Comparison of ENCODE assay signal across 21 mouse cellular contexts in genomic region chr14:34761082-34761959, GRCm38 (mm10). TPM values are rescaled to one million over a fixed set of nuclear protein-coding genes. Genes with fewer than 3 reads are reported as not detected.
DNase-seq lines count a peak whose midpoint lies in the region; ATAC-seq lines count a peak whose summit lies in the region.
"Had no signal": no experiment of that assay in that cellular context is flagged by ENCODE, and none has a peak within 500 bp of the region (broad histone marks: within the 10 kb centered on the region; RNA-seq: fewer than 3 reads in every experiment).

No protein-coding gene starts in this region.

- 89% methylated on average over 9 of the region's 9 CpGs for WGBS in kidney, embryonic 14.5 days

- H3K27me3 ChIP-seq in kidney, embryonic 14.5 days (ENCODE audit: control insufficient read depth, insufficient read depth, low read length) = no peaks in the 10 kb centered on the region
- H3K27me3 ChIP-seq: limb, embryonic 15.5 days had no signal

- ATAC-seq in kidney, embryonic 14.5 days (ENCODE audit: low FRiP score, low TSS enrichment) = no peak
- ATAC-seq in granulocyte monocyte progenitor cell, adult 5-6 weeks (replicated peaks; ENCODE audit: poor library complexity, severe bottlenecking) = no peak
- ATAC-seq: hindbrain, embryonic 16.5 days; intestine, postnatal 0 days had no signal

- H3K4me1 ChIP-seq in kidney, embryonic 14.5 days (ENCODE audit: control insufficient read depth, insufficient read depth, low read length) = peaks cover 5% of the 10 kb centered on the region; the same call in 1 of the 2 replicates

- no peak overlapping the region for H3K4me3 ChIP-seq in kidney, embryonic 14.5 days (ENCODE audit: low read length)
- H3K4me3 ChIP-seq: heart, adult 2 months; limb, embryonic 15.5 days; midbrain, embryonic 10.5 days had no signal

- DNase-seq in frontal cortex, adult 2 months (ENCODE audit: extremely low spot score in 1 of 2, low spot score in 1 of 2) = peak; percentile 18 to 21
- DNase-seq in frontal cortex, postnatal 25 days (ENCODE audit: low spot score in 2 of 2) = no peak
- peak; percentile 67 for DNase-seq in kidney, adult 9 months
- peak; percentile 17 for DNase-seq in right cerebral cortex, adult 18-20 months
- no peak for DNase-seq in right cerebral cortex, postnatal 4 days
- DNase-seq in adrenal gland, adult (ENCODE audit: inconsistent age in 2 of 2, low spot score in 1 of 2) = no peak
- DNase-seq: adrenal gland, postnatal 36 days; cerebellum, adult 18-20 months; cerebellum, postnatal 25 days; heart, adult 2 months; lung, embryonic 14.5 days; lung, postnatal 36 days; retina, postnatal 1 day; thymus, adult 18-20 months had no signal

- H3K27ac ChIP-seq in kidney, embryonic 14.5 days (ENCODE audit: low read depth, low read length) = no peak overlapping the region
- H3K27ac ChIP-seq: heart, adult 2 months; limb, embryonic 15.5 days; midbrain, embryonic 10.5 days had no signal

- H3K9ac ChIP-seq in kidney, embryonic 14.5 days (ENCODE audit: low read depth, low read length) = no peak overlapping the region
- H3K9ac ChIP-seq: limb, embryonic 15.5 days; lung, embryonic 14.5 days had no signal

- H3K4me2 ChIP-seq in kidney, embryonic 14.5 days (replicated peaks; ENCODE audit: low read depth, low read length) = no peak overlapping the region
- H3K4me2 ChIP-seq: limb, embryonic 15.5 days; lung, embryonic 14.5 days had no signal

- H3K9me3 ChIP-seq in kidney, embryonic 14.5 days (ENCODE audit: control insufficient read depth, low read length) = no peaks in the 10 kb centered on the region
- H3K9me3 ChIP-seq: limb, embryonic 15.5 days; midbrain, embryonic 10.5 days had no signal

- no peaks in the 10 kb centered on the region for H3K36me3 ChIP-seq in kidney, embryonic 14.5 days (ENCODE audit: control insufficient read depth, insufficient read depth, low read length)
- H3K36me3 ChIP-seq: limb, embryonic 15.5 days; midbrain, embryonic 10.5 days had no signal

RNA-seq across cellular contexts. Expression of gene Grid1, which starts 58.6 kb away (rescaled TPM):
- polyA plus RNA-seq in frontal cortex, adult 2 months (2012; rRNA removed) = 19.4 and 20.7 TPM in 2 replicates
- 0.51 and 0.76 TPM in 2 replicates for polyA plus RNA-seq in kidney, embryonic 14.5 days (2014; fragmentation: Nextera tagmentation; extraction: Ambion mirVana)
- not detected in 2 replicates for total RNA-seq in granulocyte monocyte progenitor cell, adult 5-6 weeks (2014; fragmentation: Nextera tagmentation)
- total RNA-seq in granulocyte monocyte progenitor cell, adult 5-6 weeks (2017) = not detected in 2 replicates
- total RNA-seq: heart, adult 2 months; hematopoietic stem cell, adult 5-6 weeks had no signal

Comparison
In these comparisons a context has a peak if more than half of its experiments do, and no peak if none do; other contexts are left out.
1. DNase-seq: peak in frontal cortex, adult 2 months (2 of 2), kidney, adult 9 months (single experiment) and right cerebral cortex, adult 18-20 months (single experiment); none in frontal cortex, postnatal 25 days (0 of 2), right cerebral cortex, postnatal 4 days (single experiment) and adrenal gland, adult (0 of 2).
2. RNA of gene Grid1, which starts 58.6 kb away (polyA plus RNA-seq): 19.4 to 20.7 TPM in frontal cortex, adult 2 months; 0.51 to 0.76 TPM in kidney, embryonic 14.5 days; every median in the first group is over 10 times any median in the second.